Mouse (Mus musculus): ENCODE results near the gene Cd247.

- no peak for TF ChIP-seq CTCF (IDR thresholded peaks at IDR 0.05; ENCODE audit: control insufficient read depth, insufficient read depth, insufficient replicate concordance, low read depth, low read length)
- TF ChIP-seq POLR2A (IDR thresholded peaks at IDR 0.05; ENCODE audit: control insufficient read depth, low read depth, low read length), result no peak
These were observed 120.3 kb downstream of the Cd247 start for GRCm38 (mm10) chr1:165908806-165909205.
